ENCODE assay signal across 8 mouse cellular contexts in genomic region chr5:105858754-105859694, GRCm38 (mm10). TPM values are rescaled to one million over a fixed set of nuclear protein-coding genes. Genes with fewer than 3 reads are reported as not detected.
DNase-seq lines count a peak whose midpoint lies in the region; ATAC-seq and TF ChIP-seq lines count a peak whose summit lies in the region.

No protein-coding gene starts in this region.

- WGBS in liver, adult 2 months = 82% methylated on average over 8 of the region's 8 CpGs

- DNase-seq in 3T3-L1 (ENCODE audit: low read depth, low spot score) (peak; percentile 85), R1 (ENCODE audit: low read depth, low spot score) (peak; percentile 77)
- DNase-seq in heart, adult 9 months (ENCODE audit: low spot score in 2 of 2) = peak; percentile 44 to 47
- no peak for DNase-seq in liver, adult 2 months (ENCODE audit: extremely low read depth, low read depth, low spot score)
- DNase-seq in thymus, adult 18-20 months = no peak
- DNase-seq in frontal cortex, postnatal 10 days (ENCODE audit: low spot score in 2 of 2) = no peak

- H3K4me3 ChIP-seq in liver, adult 2 months (ENCODE audit: insufficient read depth, low read depth, low read length) = no peak overlapping the region

- peak overlapping the region; percentile 14; the same call in 1 of the 2 replicates for H3K27ac ChIP-seq in liver, adult 2 months (replicated peaks; ENCODE audit: insufficient read depth, low read depth, low read length)

- H3K9ac ChIP-seq in liver, adult 2 months (ENCODE audit: low read depth, low read length) = no peak overlapping the region

- H3K4me1 ChIP-seq in liver, adult 2 months (ENCODE audit: control insufficient read depth, insufficient read depth, low read length) = no peaks in the 10 kb centered on the region

- no peaks in the 10 kb centered on the region for H3K27me3 ChIP-seq in liver, adult 2 months (ENCODE audit: control insufficient read depth, insufficient read depth, low read length)

- H3K36me3 ChIP-seq in liver, adult 2 months (ENCODE audit: control insufficient read depth, insufficient read depth, low read length) = no peaks in the 10 kb centered on the region

- TF ChIP-seq CTCF in liver, adult 2 months (IDR thresholded peaks at IDR 0.05; ENCODE audit: low read depth, low read length) = no peak

- TF ChIP-seq POLR2A in liver, adult 2 months (IDR thresholded peaks at IDR 0.05; ENCODE audit: extremely low read depth, insufficient read depth, low read length) = no peak

- no peak for ATAC-seq in erythroblast, adult 5-6 weeks (replicated peaks; ENCODE audit: low FRiP score, poor library complexity, severe bottlenecking)
- no peak for ATAC-seq in erythroid progenitor cell, adult 5-6 weeks (replicated peaks; ENCODE audit: low FRiP score, poor library complexity, severe bottlenecking)

- no peaks in the 10 kb centered on the region for H3K79me2 ChIP-seq in liver, adult 2 months (ENCODE audit: control insufficient read depth, insufficient read depth, low read length)

RNA-seq across cellular contexts. Expression of gene Zfp326, which starts 17.3 kb away (rescaled TPM):
- 7.8 and 11.2 TPM in 2 replicates for total RNA-seq in liver, adult 2 months (2014; rRNA removed)
- 3.9 and 4.9 TPM in 2 replicates for polyA plus RNA-seq in liver, adult 2 months (2012; rRNA removed)
- total RNA-seq in erythroblast, adult 5-6 weeks (2015; ENCODE audit: low replicate concordance) = 4.0 and 5.2 TPM in 2 replicates
- 2.6 and 4.4 TPM in 2 replicates for total RNA-seq in erythroblast, adult 5-6 weeks (2017; ENCODE audit: low replicate concordance)
- 3.8 and 5.8 TPM in 2 replicates for total RNA-seq in erythroid progenitor cell, adult 5-6 weeks (2015; ENCODE audit: low replicate concordance)
- 4.0 and 5.4 TPM in 2 replicates for total RNA-seq in erythroid progenitor cell, adult 5-6 weeks (2017; ENCODE audit: low replicate concordance)

Comparison
In these comparisons a context has a peak if more than half of its experiments do, and no peak if none do; other contexts are left out.
1. DNase-seq: peak in 3T3-L1 (single experiment), R1 (single experiment) and heart, adult 9 months (2 of 2); none in liver, adult 2 months (single experiment), thymus, adult 18-20 months (0 of 2) and frontal cortex, postnatal 10 days (0 of 2).